Mouse (Mus musculus) midbrain, embryonic 12.5 days (tissue): ENCODE results near the gene Gkap1. TPM values are rescaled to one million over a fixed set of nuclear protein-coding genes. Genes with fewer than 3 reads are reported as not detected.

Source experiments
- ATAC-seq: fragments of 200-750 bp; cut with Nextera tagmentation; 2 replicates; pipeline ENCODE4 v1.8.0; 2017; ENCODE audit warnings: low read depth, moderate TSS enrichment, moderate library complexity; ENCODE audit not compliant: low FRiP score
- H3K27ac ChIP-seq: fragments of 300-500 bp; sonication (generic); replicated peaks from 2 replicates; pipeline ENCODE4 v1.5.1; 2016; ENCODE audit warnings: mild to moderate bottlenecking
- H3K27me3 ChIP-seq: fragments of 300-500 bp; sonication (generic); 2 replicates; pipeline ENCODE4 v1.6.1; 2016; ENCODE audit warnings: mild to moderate bottlenecking
- H3K36me3 ChIP-seq: fragments of 300-500 bp; sonication (generic); 2 replicates; pipeline ENCODE4 v1.6.1; 2016
- H3K4me1 ChIP-seq: fragments of 300-500 bp; sonication (generic); 2 replicates; pipeline ENCODE4 v1.6.1; 2016
- H3K4me2 ChIP-seq: fragments of 300-500 bp; sonication (generic); replicated peaks from 2 replicates; pipeline ENCODE4 v1.6.1; 2016; ENCODE audit warnings: mild to moderate bottlenecking, moderate library complexity
- H3K4me3 ChIP-seq: fragments of 300-500 bp; sonication (generic); 2 replicates; pipeline ENCODE4 v1.5.1; 2016; ENCODE audit warnings: mild to moderate bottlenecking
- H3K9ac ChIP-seq: fragments of 300-500 bp; sonication (generic); replicated peaks from 2 replicates; pipeline ENCODE4 v1.6.1; 2016; ENCODE audit warnings: mild to moderate bottlenecking, moderate library complexity
- H3K9me3 ChIP-seq: fragments of 300-500 bp; sonication (generic); 2 replicates; pipeline ENCODE4 v1.6.1; 2016; ENCODE audit warnings: mild to moderate bottlenecking
- WGBS: fragments of 180-500 bp; shearing (Covaris S2); methylation state at CpG from one replicate; pipeline ENCODE4 v1.1.7; 2016; 5-methylcytosine and 5-hydroxymethylcytosine counted together
- microRNA-seq: library from miRNA; unstranded; fragments of <30 nt; microRNA quantifications from one replicate; pipeline ENCODE4, GENCODE M21; 2017
- polyA plus RNA-seq: library from polyadenylated mRNA; unstranded; fragments of >200 nt; fragmentation: Nextera tagmentation; extraction: Ambion mirVana; gene quantifications from 2 replicates; pipeline ENCODE4 v1.2.1, GENCODE M21; 2016

The Gkap1 gene
- polyA plus RNA-seq, 1 experiment from 2014 or later, result 36.2 TPM

DNA sequence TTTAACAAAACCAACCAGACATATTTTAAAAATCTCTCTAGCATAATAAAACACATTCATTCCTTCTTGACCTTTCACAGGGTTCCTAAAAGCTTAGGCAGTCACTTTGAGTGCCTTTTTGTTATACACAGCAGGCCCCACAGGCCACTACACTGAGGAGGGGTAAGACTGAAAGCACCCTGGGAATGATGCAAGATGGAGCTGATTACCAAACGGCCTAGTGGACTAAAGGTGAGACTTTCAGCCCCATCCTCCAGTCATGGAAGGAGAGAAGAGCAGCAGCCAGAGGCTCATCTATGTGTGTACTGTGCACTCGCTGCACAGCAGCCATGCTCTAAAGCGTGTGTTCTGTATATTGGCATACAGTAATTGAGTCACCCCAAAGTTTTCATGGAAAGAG lies 80.6 kb downstream of the Gkap1 start:
- Histone ChIP-seq H3K4me3 (no peak overlapping the region), H3K9me3 (no peaks in the 10 kb centered on the region), H3K27ac (no peak overlapping the region), H3K9ac (no peak overlapping the region), H3K4me2 (no peak overlapping the region), H3K27me3 (no peaks in the 10 kb centered on the region), H3K36me3 (peaks cover 60% of the 10 kb centered on the region), H3K4me1 (0 out of 2 replicates have a peak, but pooled peaks cover 3% of the 10 kb centered on the region)
- WGBS, result 86% methylated on average over 3 of the region's 3 CpGs
- no peak for ATAC-seq

DNA sequence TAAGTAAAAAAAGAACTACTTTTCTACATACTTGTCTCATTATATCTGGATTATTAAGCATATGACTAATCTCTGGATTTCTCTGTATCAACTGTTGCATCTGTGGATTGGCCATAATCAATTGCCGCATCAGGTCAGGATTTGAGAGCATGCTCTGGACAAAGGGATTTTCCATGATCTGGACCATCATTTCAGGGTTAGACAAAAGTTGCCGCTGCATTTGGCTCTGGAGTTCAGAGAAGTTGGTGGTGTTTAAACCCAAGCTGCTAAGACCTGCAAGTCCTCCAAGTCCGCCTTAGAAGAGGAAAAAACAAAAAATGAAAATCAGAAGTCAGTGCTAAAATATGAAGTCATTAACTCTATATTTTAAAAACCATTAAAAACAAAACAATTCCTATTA lies 82.3 kb downstream of the Gkap1 start:
- no peak overlapping the region for H3K9ac ChIP-seq
- no peaks in the 10 kb centered on the region for H3K4me1 ChIP-seq
- 96% methylated on average over 3 of the region's 3 CpGs for whole genome bisulfite sequencing
- no peak for ATAC-seq
- H3K4me2 ChIP-seq, result no peak overlapping the region
- no peak overlapping the region for H3K27ac ChIP-seq
- H3K9me3 ChIP-seq, result no peaks in the 10 kb centered on the region
- H3K36me3 ChIP-seq, result peaks cover 68% of the 10 kb centered on the region
- H3K4me3 ChIP-seq, result no peak overlapping the region
- no peaks in the 10 kb centered on the region for H3K27me3 ChIP-seq

DNA sequence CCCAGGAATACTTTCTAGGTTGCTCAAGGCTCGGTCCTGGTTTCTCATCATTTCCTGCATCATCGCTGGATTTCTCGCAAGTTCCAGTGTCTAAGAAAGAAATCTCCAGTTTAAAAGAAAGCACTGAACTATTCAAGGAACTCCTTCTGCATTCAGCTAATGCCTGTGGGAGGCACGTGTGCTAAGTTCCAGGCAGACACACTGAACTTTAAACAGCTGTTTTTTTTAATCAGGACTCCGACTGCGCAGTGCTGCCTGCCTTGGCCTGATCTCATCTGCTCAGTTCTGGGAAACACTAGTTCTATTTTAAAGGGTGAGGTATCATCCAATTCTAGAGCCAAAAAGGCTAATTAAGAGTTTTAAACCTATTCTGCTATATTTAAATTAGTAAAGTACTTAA lies 83.4 kb downstream of the Gkap1 start:
- 95% methylated on average over 6 of the region's 6 CpGs for WGBS
- no peaks in the 10 kb centered on the region for H3K27me3 ChIP-seq
- H3K9me3 ChIP-seq, result no peaks in the 10 kb centered on the region
- H3K27ac ChIP-seq, result no peak overlapping the region
- H3K4me1 ChIP-seq, result no peaks in the 10 kb centered on the region
- H3K36me3 ChIP-seq, result peaks cover 64% of the 10 kb centered on the region
- no peak overlapping the region for H3K4me2 ChIP-seq
- H3K9ac ChIP-seq, result no peak overlapping the region
- H3K4me3 ChIP-seq, result no peak overlapping the region
- no peak for ATAC-seq

DNA sequence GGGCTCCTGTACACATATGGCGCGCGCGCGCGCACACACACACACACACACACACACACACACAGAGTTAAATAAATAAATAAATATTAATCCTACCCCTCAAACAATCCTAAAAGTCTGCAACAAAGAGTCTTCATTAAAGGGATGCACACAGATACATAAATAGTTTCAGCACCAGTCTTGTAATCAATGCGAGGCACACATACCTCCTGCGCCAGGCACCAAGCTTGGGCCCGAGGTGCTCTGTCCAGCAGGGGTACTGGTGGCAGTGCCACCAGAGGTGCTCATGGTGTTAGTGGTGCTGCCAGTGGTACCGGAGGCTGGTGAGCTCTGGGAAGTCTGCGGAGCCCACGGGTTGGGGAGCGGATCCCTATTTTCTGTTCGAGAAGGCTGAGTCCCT lies 84.0 kb downstream of the Gkap1 start:
- Histone ChIP-seq H3K27ac (no peak overlapping the region), H3K9ac (no peak overlapping the region), H3K9me3 (no peaks in the 10 kb centered on the region), H3K4me2 (no peak overlapping the region), H3K36me3 (peaks cover 59% of the 10 kb centered on the region), H3K27me3 (no peaks in the 10 kb centered on the region), H3K4me3 (no peak overlapping the region), H3K4me1 (no peaks in the 10 kb centered on the region)
- WGBS, result 96% methylated on average over 14 of the region's 14 CpGs
- no peak for ATAC-seq

DNA sequence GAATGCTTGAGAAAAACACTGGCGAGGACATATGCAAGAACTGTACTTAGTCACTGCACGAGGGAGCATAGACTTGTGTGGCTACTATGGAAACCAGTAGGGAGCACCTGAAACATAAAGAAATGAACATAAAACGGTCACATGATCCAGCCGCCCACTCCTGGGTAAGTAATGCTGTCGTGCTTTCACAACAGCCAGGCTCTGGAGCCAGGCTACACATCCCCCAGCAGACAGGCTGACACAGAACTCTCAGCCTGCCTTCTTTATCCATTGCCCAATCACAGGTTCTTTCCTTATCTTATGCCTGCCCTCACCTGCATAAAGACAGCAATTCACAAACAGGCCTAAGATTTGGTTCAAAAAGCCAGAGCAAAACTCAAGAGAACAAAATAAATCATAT lies 86.0 kb downstream of the Gkap1 start:
- no peak overlapping the region for H3K27ac ChIP-seq
- H3K9me3 ChIP-seq, result no peaks in the 10 kb centered on the region
- no peak for ATAC-seq
- no peak overlapping the region for H3K4me2 ChIP-seq
- H3K27me3 ChIP-seq, result no peaks in the 10 kb centered on the region
- H3K4me3 ChIP-seq, result no peak overlapping the region
- H3K9ac ChIP-seq, result no peak overlapping the region
- peaks cover 41% of the 10 kb centered on the region for H3K36me3 ChIP-seq
- no peaks in the 10 kb centered on the region for H3K4me1 ChIP-seq
- 90% methylated on average over 5 of the region's 5 CpGs for WGBS

DNA sequence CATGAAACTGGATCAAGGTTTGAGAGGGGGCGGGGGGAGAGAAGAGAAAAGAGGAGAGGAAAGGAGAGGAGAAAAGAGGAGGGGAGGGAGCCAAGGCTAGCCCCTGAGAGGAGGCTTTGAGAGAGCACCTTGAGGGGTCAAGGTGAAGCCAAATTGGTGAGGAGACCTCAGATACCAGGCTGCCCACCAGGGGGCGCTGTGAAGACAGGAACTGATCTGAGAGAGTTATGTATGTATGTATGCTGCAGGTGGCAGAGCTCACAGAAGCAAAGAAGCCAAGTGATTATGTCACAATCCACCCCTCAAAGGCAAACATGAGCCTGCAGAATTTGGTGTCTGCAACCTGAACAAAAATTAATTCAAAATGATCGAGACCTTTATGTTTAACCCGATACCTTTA lies 87.1 kb downstream of the Gkap1 start:
- H3K9me3 ChIP-seq, result no peaks in the 10 kb centered on the region
- H3K27ac ChIP-seq, result peak overlapping the region; percentile 32; the same call in 1 of the 2 replicates
- 69% methylated on average over 4 of the region's 4 CpGs for WGBS
- peaks cover 45% of the 10 kb centered on the region for H3K36me3 ChIP-seq
- no peaks in the 10 kb centered on the region for H3K27me3 ChIP-seq
- no peak for ATAC-seq
- H3K4me1 ChIP-seq, result no peaks in the 10 kb centered on the region
- no peak overlapping the region for H3K9ac ChIP-seq
- no peak overlapping the region for H3K4me2 ChIP-seq
- H3K4me3 ChIP-seq, result no peak overlapping the region

DNA sequence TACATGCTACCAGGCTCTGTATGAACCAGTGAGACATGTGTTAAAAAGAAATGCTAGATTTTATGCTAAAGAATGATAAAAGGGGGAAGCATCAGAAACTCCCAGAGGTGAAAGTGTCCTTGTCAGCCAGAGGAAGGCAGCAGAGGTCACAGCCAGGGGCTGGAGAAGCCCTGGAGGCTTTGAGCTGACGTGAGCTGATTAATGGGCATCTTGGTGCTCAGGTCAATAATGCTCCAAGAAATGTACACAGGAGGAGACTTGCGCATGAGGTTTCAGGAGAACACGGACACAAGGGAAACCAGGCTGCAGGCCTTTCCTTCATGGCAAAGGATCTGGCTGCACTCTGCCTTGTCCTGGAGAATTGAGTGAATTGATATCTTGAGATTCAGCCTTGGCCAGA lies 87.7 kb downstream of the Gkap1 start:
- H3K4me1 ChIP-seq, result no peaks in the 10 kb centered on the region
- H3K9me3 ChIP-seq, result no peaks in the 10 kb centered on the region
- WGBS, result 78% methylated on average over 3 of the region's 3 CpGs
- H3K4me2 ChIP-seq, result no peak overlapping the region
- no peaks in the 10 kb centered on the region for H3K27me3 ChIP-seq
- peaks cover 48% of the 10 kb centered on the region for H3K36me3 ChIP-seq
- ATAC-seq, result no peak
- H3K9ac ChIP-seq, result no peak overlapping the region
- H3K4me3 ChIP-seq, result no peak overlapping the region
- 0 out of 2 replicates have a peak overlapping the region, but pooled peaks have one; percentile 32 for H3K27ac ChIP-seq

DNA sequence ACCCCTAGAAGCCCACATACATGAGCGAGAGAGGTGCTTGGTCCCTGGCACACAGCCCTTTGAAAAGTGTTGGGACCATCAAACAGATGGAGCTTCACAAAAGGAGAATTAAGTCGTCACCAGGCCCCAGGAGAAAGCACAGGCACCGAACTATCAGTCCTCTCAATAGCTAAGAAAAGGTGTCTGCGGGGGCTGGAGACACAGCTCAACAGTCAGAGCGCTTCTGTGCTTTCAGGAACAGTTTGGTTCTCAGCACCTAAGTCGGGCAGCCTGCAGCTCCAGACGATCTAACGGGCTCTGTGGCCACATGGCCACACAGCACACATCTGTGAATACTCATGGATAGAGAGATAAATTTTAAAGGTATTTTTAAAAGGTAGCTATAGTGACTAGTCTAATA lies 89.2 kb downstream of the Gkap1 start:
- WGBS, result 84% methylated on average over 8 of the region's 8 CpGs
- Histone ChIP-seq H3K36me3 (peaks cover 40% of the 10 kb centered on the region), H3K27ac (no peak overlapping the region)

DNA sequence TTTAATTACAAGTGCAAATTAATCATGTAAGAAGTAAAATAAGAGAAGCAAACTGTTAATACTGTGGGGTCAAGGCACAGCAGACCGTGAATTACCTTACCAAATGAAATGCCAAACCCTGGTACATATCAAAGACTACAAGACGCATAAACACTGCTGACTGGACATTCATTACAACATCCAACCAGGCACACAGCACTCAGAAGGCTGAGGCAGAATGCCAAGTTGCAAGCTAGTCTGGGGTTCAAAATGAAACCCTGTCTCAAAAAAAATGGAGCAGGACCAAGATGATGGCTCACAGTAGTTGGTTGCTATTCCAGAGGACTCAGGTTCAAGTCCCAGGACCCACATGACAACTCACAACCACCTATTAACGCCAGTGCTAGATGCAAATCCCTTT lies 91.4 kb downstream of the Gkap1 start:
- H3K36me3 ChIP-seq, result peaks cover 40% of the 10 kb centered on the region
- H3K4me1 ChIP-seq, result no peaks in the 10 kb centered on the region
- ATAC-seq, result no peak
- H3K27me3 ChIP-seq, result no peaks in the 10 kb centered on the region
- H3K9me3 ChIP-seq, result no peaks in the 10 kb centered on the region
- H3K9ac ChIP-seq, result no peak overlapping the region
- 85% methylated on average over 3 of the region's 3 CpGs for WGBS
- no peak overlapping the region for H3K4me2 ChIP-seq
- no peak overlapping the region for H3K27ac ChIP-seq
- no peak overlapping the region for H3K4me3 ChIP-seq

More for the DNA sequence above, 89.2 kb downstream of the Gkap1 start:
- H3K9ac ChIP-seq, result no peak overlapping the region
- no peaks in the 10 kb centered on the region for H3K27me3 ChIP-seq
- no peak overlapping the region for H3K4me3 ChIP-seq
- H3K4me1 ChIP-seq, result no peaks in the 10 kb centered on the region
- H3K4me2 ChIP-seq, result no peak overlapping the region
- no peaks in the 10 kb centered on the region for H3K9me3 ChIP-seq
- no peak for ATAC-seq

Small RNA genes within 50 kb of the gene (microRNA-seq; reads per million reads assigned to microRNA genes)
- gene Mir6369, result not detected

Other genes starting within 250 kb of the Gkap1 start
- gene Klhl3, start 162.1 kb downstream of the Gkap1 start, polyA plus RNA-seq, result 4.3 and 4.4 TPM in 2 replicates
- gene Hnrnpa0, start 147.1 kb downstream of the Gkap1 start, polyA plus RNA-seq, result 56.5 and 64.8 TPM in 2 replicates
- gene Idnk, start 118.0 kb downstream of the Gkap1 start, polyA plus RNA-seq, result 61.7 and 69.7 TPM in 2 replicates
- gene Ubqln1, start 60.0 kb downstream of the Gkap1 start, polyA plus RNA-seq, result 164 and 165 TPM in 2 replicates
- gene Kif27, start 83.4 kb upstream of the Gkap1 start, polyA plus RNA-seq, result 1.3 and 1.4 TPM in 2 replicates
- 26.7 and 29.4 TPM in 2 replicates for gene 2210016F16Rik, start 109.5 kb upstream of the Gkap1 start, polyA plus RNA-seq
- 29.4 and 31.0 TPM in 2 replicates for gene Rmi1, start 126.5 kb upstream of the Gkap1 start, polyA plus RNA-seq
- gene Hnrnpk, start 127.6 kb upstream of the Gkap1 start, polyA plus RNA-seq, result 2,145 and 2,244 TPM in 2 replicates